Mouse (Mus musculus) intestine, postnatal 0 days (tissue): Measurements from ENCODE around the gene Syne3. TPM values are rescaled to one million over a fixed set of nuclear protein-coding genes. Genes with fewer than 3 reads are reported as not detected.

Source experiments
- ATAC-seq: fragments of 200-750 bp; cut with Nextera tagmentation; 2 replicates; pipeline ENCODE4 v1.8.0; 2017; ENCODE audit warnings: mild to moderate bottlenecking, moderate TSS enrichment, moderate library complexity
- H3K27ac ChIP-seq: fragments of 300-500 bp; sonication (generic); 2 replicates; pipeline ENCODE4 v1.5.1; 2014; ENCODE audit warnings: mild to moderate bottlenecking, low read depth, low read length, moderate library complexity
- H3K27me3 ChIP-seq: fragments of 300-500 bp; sonication (generic); replicated peaks from 2 replicates; pipeline ENCODE4 v1.6.1; 2014; ENCODE audit warnings: low read length, mixed read lengths; ENCODE audit not compliant: control insufficient read depth, insufficient read depth
- H3K36me3 ChIP-seq: fragments of 300-500 bp; sonication (generic); 2 replicates; pipeline ENCODE4 v1.6.1; 2014; ENCODE audit warnings: mild to moderate bottlenecking, moderate library complexity; ENCODE audit not compliant: control insufficient read depth, insufficient read depth
- H3K4me1 ChIP-seq: fragments of 300-500 bp; sonication (generic); replicated peaks from 2 replicates; pipeline ENCODE4 v1.6.1; 2014; ENCODE audit warnings: antibody characterized with exemption, low read length, mixed read lengths; ENCODE audit not compliant: control insufficient read depth, insufficient read depth
- H3K4me2 ChIP-seq: fragments of 300-500 bp; sonication (generic); replicated peaks from 2 replicates; pipeline ENCODE4 v1.6.1; 2014; ENCODE audit warnings: low read depth, mild to moderate bottlenecking, moderate library complexity
- H3K4me3 ChIP-seq: fragments of 300-500 bp; sonication (generic); 2 replicates; pipeline ENCODE4 v1.5.1; 2014; ENCODE audit warnings: low read depth, low read length
- H3K9ac ChIP-seq: fragments of 300-500 bp; sonication (generic); 2 replicates; pipeline ENCODE4 v1.6.1; 2014; ENCODE audit warnings: mild to moderate bottlenecking, low read depth, low read length
- H3K9me3 ChIP-seq: fragments of 300-500 bp; sonication (generic); 2 replicates; pipeline ENCODE4 v1.6.1; 2016; ENCODE audit warnings: mixed run types; ENCODE audit not compliant: control insufficient read depth
- CTCF ChIP-seq: sonication (generic); IDR thresholded peaks from 2 replicates; pipeline ENCODE4 v1.5.1; 2016; ENCODE audit warnings: low read depth, mild to moderate bottlenecking, control low read depth, antibody characterized with exemption, moderate library complexity
- WGBS: fragments of 180-500 bp; shearing (Covaris S2); extraction: QIAGEN DNeasy Blood & Tissue Kit; methylation state at CpG from one replicate; pipeline ENCODE4 v1.1.7; 2014; 5-methylcytosine and 5-hydroxymethylcytosine counted together
- polyA plus RNA-seq: library from polyadenylated mRNA; unstranded; fragments of >200 nt; fragmentation: Nextera tagmentation; extraction: Ambion mirVana; gene quantifications from 2 replicates; pipeline ENCODE4 v1.2.1, GENCODE M21; 2015

The Syne3 gene
- polyA plus RNA-seq, 1 experiment from 2014 or later, result 1.8 TPM

- no peak for ATAC-seq
- Histone ChIP-seq H3K9me3 (no peaks in the 10 kb centered on the region), H3K27ac (no peak overlapping the region), H3K27me3 (no peaks in the 10 kb centered on the region), H3K36me3 (no peaks in the 10 kb centered on the region), H3K4me1 (peaks cover 17% of the 10 kb centered on the region; the same call in 1 of the 2 replicates), H3K4me2 (no peak overlapping the region), H3K9ac (no peak overlapping the region), H3K4me3 (no peak overlapping the region)
- 53% methylated on average over 9 of the region's 9 CpGs for WGBS
- no peak for TF ChIP-seq CTCF
Measured at GRCm38 (mm10) chr12:105003158-105003557, 6.5 kb downstream of the Syne3 start.

DNA sequence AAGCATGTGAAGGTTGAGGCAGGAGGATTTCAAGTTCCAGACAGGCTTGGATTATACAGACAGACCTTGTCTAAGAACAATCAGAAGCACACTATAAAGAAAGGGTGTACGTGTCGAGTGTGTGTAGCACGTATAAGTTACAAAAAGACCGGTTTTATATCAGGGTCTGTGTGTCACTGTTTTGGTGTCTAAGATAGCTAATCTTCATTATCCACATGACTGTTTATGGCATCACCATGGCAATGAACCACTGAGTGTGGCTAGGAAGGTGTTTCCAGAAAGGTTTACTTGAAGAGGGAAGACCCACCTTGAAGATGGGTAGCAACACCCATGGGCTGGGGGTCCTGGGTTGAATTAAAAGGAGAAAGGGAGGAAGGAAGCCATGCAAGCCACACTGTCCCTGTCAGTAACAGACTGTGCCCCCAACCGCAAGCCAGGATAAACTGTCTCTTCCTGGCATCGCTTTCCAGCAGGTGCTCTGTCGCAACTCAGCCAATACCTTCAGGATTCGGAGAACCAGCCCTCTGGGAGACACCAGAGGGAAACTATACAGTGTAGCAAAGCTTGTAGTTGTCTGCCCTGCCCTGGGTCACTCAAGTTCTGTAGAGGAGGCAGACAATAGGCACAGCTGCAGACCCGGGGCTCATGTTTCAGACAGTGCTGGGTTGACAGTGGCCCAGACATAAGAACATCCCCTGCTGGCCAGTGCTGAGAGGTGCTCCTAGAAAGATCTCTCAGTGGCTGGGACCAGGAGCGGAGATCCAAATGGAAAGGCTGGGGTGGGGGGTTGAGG, 7.1 kb downstream of the Syne3 start:
- no peaks in the 10 kb centered on the region for H3K27me3 ChIP-seq
- no peaks in the 10 kb centered on the region for H3K9me3 ChIP-seq
- no peaks in the 10 kb centered on the region for H3K36me3 ChIP-seq
- no peak overlapping the region for H3K9ac ChIP-seq
- no peak overlapping the region for H3K4me3 ChIP-seq
- H3K4me2 ChIP-seq, result no peak overlapping the region
- WGBS, result 62% methylated on average over 10 of the region's 10 CpGs
- peaks cover 23% of the 10 kb centered on the region for H3K4me1 ChIP-seq
- no peak for ATAC-seq
- H3K27ac ChIP-seq, result 0 out of 2 replicates have a peak overlapping the region, but pooled peaks have one; percentile 28
- peak; percentile 55 for TF ChIP-seq CTCF

DNA sequence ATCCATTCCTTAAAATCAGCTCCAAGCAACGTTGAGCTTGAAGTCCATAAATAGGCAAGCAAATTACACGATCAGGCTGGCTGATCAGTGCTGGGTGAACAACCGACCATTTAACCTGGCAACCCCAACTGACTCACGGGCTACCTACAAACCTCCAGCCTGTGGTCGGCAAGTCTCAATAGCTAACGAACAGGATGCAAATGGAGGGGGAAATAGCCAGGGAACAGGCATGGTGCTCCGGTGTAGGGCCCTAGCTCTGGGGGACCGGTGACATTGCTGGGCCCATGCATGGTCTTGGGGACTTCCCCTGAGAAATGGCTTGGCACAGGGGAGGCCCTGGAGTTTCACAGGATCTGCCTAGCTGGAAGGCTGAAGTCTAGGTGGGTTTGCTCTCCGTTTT, 8.3 kb downstream of the Syne3 start:
- H3K27me3 ChIP-seq, result no peaks in the 10 kb centered on the region
- H3K36me3 ChIP-seq, result no peaks in the 10 kb centered on the region
- H3K27ac ChIP-seq, result no peak overlapping the region; the same call in 1 of the 2 replicates
- no peak for TF ChIP-seq CTCF
- H3K9ac ChIP-seq, result no peak overlapping the region
- no peak overlapping the region for H3K4me3 ChIP-seq
- WGBS, result 81% methylated on average over 9 of the region's 9 CpGs
- H3K4me2 ChIP-seq, result no peak overlapping the region
- H3K9me3 ChIP-seq, result no peaks in the 10 kb centered on the region
- ATAC-seq, result no peak
- peaks cover 24% of the 10 kb centered on the region for H3K4me1 ChIP-seq

- Histone ChIP-seq H3K9me3 (no peaks in the 10 kb centered on the region), H3K27ac (peak overlapping the region; percentile 86), H3K4me1 (peaks cover 24% of the 10 kb centered on the region), H3K9ac (no peak overlapping the region), H3K4me3 (no peak overlapping the region), H3K27me3 (no peaks in the 10 kb centered on the region), H3K36me3 (no peaks in the 10 kb centered on the region), H3K4me2 (peak overlapping the region; percentile 38; the same call in 1 of the 2 replicates)
- no peak for TF ChIP-seq CTCF
- 55% methylated on average over 9 of the region's 9 CpGs for WGBS
- ATAC-seq, result peak; percentile 51
Measured at GRCm38 (mm10) chr12:105000487-105001283, 8.9 kb downstream of the Syne3 start.

DNA sequence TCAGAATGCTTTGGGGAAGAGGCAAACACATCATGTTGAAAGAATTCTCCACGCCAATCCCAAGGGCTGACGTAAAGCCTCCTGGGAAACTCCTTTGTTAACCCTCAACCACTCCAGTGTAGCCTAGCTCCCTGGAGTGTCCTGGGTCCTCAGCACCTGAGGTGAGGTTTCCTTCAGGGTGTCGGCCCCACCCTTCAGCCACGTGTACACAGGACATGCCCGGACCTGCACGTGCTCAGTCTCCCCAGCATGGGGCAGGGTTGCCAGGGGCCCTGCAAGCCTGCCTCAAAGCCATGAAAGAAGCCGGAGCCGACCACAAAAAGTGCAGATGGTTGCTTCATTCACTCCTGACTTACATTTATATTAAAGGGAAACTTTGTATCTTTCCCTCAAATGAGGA, 10.4 kb downstream of the Syne3 start:
- TF ChIP-seq CTCF, result peak; percentile 12; the same call in 1 of the 2 replicates
- no peak for ATAC-seq
- Histone ChIP-seq H3K4me3 (no peak overlapping the region), H3K4me1 (peaks cover 18% of the 10 kb centered on the region), H3K4me2 (no peak overlapping the region), H3K9me3 (no peaks in the 10 kb centered on the region), H3K27me3 (no peaks in the 10 kb centered on the region), H3K27ac (peak overlapping the region; percentile 86; the same call in 1 of the 2 replicates), H3K9ac (no peak overlapping the region), H3K36me3 (no peaks in the 10 kb centered on the region)
- 42% methylated on average over 8 of the region's 8 CpGs for WGBS

- 73% methylated on average over 6 of the region's 6 CpGs for WGBS
- Histone ChIP-seq H3K9me3 (no peaks in the 10 kb centered on the region), H3K27ac (no peak overlapping the region; the same call in 1 of the 2 replicates), H3K36me3 (no peaks in the 10 kb centered on the region), H3K4me3 (no peak overlapping the region), H3K4me2 (no peak overlapping the region), H3K27me3 (no peaks in the 10 kb centered on the region), H3K4me1 (peaks cover 18% of the 10 kb centered on the region), H3K9ac (no peak overlapping the region)
- TF ChIP-seq CTCF, result no peak
- ATAC-seq, result no peak
Measured at GRCm38 (mm10) chr12:104998541-104998940, 11.1 kb downstream of the Syne3 start.
